Mouse (Mus musculus): ENCODE measurements around the gene Gm5741.
"Not testable (repeated sequence)": the region's sequence is repeated elsewhere in the genome, so short reads cannot be mapped to it uniquely, and the experiment has no call there.

The Gm5741 gene

DNA sequence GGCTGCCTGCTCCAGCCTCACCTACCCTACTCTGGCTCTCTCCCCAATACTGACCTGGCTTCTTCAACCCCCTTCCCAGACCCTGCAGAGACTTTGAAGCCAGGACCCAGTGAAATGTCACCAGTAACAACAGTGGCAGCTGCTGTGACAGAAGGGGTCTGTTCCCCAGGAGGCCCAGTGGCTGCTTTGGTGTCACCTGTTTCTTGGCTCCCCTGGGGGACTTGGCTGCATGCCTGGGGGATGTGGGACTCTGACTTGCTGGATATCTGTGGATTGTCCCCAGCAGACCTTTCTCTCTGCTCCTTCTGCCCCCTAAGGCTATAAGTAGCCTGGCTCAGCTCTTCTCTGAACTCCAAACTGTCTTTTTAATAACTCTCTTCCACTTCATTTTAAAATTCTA is at the start of gene Gm5741:
Gene Gm5741 (minus strand): TSS at position 1 of the 400 bp plus-strand sequence.
- DNase-seq: no peak

DNA sequence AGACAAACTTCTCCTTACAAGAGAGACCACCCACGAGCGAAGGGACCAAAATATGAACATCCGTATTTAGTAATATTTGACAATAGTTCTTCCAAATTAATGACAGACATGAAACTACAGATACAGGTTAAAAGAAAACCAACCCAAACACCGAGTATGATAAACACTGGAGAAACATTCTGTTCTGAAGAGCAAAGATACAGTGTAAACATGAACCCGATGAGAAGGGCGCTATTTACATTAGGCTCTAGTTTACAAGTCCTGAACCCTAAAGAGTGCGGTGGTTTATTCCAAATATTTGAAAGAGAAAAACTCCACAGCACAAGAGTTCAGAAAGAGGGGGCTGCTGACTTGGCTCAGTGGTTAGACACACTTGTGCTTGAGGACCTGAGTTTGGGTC is 49.2 kb upstream of the Gm5741 start:
- DNase-seq: no peak

DNA sequence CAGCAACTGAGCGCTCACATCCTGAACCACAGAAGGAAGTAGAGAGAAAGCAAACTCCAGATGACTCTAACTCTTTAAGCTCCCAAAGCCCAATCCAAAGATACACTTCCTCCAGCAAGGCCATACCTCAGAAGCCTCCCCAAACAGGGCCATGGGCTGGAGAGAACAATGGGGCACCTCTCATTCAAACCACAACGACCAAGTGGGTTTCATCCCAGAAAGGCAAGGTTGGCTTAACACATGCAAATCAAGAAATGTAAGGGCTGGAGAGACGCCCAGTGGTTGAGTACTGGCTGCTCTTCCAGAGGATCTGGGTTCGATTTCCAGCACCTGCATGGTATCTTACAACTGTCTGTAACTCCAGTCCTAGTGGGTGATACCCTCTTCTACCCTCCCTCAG is 47.7 kb upstream of the Gm5741 start:
- no peak for DNase-seq

DNA sequence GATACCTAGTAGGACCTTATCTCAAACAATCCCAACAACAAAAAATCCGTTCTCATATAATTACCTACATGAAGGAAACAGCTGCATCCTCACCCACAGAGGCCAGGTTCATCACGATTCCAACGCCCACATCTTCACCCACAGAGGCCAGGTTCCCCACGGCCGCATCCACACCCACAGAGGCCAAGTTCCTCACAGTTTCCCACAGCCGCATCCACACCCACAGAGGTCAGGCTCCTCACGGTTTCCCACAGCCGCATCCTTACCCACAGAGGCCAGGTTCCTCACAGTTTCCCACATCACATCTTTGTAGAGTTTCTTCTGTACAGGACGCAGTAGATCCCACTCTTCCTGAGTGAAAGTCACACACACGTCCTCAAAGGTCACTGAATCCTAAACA is 45.5 kb upstream of the Gm5741 start:
- no peak for DNase-seq

DNA sequence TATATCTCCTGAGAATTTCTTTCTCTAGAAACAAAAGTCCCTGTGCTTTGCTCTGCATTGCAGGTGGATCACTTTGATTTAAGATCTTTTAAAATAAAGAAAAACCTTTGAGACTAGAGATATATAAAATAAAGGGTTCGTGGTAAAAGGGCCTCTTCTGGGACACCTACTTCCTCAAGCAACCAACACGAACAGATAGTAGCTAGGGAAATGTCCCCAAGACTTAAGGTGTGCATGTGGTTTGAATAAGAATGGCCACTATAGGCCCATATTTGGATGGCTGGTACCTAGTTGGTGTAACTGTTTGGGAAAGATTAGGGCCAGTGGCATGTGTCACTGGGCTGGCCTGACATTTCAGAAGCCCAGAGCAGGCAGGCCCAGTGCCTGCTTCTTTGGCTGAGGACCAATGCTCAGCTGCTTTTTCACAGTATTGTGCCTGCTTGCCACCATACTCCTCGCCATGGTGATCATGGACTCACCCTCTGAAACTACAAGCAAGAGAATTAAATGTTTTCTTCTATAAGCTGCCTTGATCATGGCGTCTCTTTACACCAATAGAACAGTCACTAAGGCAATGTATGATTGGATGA is 32.4 kb upstream of the Gm5741 start:
- no peak for DNase-seq

DNA sequence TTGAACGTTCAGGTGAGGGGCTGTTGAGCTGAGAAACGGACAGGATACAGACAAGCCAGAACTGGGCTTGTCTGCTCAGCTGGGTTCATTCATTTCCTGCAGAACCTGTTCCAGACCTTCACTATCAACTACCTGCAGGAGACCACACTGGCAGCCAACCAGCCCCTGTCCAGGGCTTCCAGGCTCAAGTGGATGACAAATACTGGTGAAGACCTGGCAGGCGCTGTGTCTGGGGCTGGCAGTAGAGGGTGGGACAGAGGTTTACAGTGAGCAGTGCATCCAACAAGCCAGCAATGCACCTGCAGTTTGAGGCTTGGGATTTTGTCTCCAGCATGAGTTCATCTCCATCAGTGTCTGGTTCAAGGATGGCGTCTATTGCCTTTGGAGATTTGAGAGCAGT is 29.1 kb upstream of the Gm5741 start:
- DNase-seq: no peak

DNA sequence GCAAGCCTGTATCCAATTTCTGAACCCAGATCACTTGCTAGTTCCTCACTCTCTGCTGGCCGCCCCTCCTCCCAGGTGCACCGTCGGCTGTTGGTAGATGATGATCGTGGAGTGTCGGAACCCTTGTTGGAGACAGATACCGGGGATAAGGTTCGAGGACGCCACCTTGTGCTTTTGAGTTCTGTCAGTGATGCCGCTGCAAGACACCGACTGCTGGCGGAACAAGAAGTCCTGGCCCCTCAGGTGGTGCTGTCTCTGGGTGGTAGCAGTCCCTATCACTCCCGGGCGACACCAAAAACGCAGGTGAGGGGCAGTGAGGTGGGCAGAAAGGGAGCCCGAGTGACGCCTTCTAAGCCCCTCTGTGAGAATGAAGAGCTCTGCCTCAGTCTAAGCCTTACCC is 28.4 kb upstream of the Gm5741 start:
- no peak for DNase-seq

DNA sequence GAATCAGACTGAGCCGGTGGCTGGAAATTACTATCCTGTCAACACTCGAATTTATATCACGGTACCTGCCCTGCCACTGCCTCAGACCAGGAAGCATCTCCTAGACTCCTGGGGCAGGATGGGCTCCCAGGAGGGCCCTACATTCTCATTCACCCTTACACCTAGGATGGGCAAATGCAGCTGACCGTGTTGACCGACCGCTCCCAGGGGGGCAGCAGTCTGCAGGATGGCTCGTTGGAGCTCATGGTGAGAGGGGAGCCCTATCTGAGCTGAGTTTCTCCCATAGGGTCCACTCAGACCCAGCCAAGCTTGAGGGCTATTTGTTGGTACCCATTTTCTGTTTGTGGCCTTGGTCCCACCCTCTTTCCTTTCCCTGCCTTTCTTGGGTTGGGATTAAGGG is 27.8 kb upstream of the Gm5741 start:
- no peak for DNase-seq

DNA sequence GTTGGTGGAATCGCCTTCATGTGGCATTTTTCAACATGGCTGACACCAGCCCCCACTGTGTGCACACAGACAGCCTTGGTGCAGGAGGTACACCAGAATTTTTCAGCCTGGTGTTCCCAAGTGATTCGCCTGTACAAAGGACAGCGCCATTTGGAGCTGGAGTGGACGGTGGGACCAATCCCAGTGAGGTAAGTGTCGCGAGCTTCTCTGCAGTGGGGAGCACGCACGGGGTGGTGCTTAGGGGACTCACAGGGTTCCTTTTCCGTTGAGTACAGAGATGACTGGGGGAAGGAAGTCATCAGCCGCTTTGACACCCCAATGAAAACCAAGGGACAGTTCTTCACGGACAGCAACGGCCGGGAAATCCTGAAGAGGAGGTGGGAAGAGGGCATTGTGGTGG is 27.3 kb upstream of the Gm5741 start:
- DNase-seq: no peak

DNA sequence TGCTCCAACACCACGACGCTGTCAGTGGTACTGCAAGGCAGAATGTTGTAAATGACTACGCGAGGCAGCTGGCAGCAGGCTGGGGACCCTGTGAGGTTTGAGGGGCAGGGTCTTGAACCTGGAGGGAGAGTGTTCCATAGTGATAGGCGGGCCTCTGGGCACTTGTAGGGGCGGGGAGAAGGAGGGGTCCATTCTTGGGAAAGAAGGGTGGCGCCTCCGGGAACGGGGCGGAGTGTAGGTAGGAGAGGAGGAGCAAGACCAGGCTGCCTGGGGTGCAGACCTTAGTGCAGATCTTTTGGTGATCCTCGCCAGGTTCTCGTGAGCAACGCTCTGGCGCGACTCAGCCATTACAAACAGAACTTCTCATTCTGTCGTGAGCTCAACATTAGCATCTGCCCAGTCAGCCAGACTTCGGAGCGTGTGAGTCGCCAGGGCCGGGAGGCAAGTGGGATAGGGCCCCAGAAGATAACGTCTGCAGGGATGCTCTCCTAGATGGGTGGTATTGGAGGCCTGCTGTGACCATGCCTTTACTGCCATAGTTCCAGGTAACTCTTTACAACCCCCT is 23.8 kb upstream of the Gm5741 start:
- DNase-seq: no peak

DNA sequence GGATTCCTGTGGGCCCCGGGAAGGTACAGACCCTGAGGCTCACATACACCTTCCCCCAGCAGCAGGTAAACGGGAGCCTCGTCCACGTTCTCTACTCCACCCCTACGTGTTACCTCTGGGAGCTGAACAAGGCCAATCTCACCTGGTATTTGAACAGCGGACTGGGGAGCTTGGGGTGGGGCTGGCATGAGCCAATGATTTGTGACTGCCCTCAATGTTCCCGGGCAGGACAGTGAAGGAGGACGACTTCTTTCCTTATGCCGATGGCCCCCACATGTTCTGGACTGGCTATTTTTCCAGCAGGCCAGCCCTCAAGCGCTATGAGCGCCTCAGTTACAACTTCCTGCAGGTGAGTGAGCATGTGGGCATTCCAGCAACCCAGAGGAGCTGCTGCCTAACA is 23.1 kb upstream of the Gm5741 start:
- DNase-seq: no peak

DNA sequence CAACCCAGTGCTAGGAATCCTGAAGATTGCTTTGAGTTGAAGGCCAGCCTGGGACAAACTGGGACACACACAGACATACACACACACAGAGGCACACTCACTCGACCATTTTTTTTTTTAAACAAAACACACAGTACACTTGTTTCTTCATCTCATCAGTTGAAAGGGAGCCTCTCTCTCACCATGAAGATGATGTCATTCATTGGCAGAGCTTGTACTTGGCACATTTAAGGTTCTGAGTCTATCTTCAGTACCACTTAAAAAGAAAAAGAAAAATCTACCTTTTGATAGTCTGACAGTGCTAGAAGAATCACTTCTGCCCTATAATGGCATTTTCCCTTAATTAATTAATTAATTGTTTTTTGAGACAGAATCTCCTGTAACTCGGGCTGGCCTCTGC is 21.0 kb upstream of the Gm5741 start:
- no peak for DNase-seq

DNA sequence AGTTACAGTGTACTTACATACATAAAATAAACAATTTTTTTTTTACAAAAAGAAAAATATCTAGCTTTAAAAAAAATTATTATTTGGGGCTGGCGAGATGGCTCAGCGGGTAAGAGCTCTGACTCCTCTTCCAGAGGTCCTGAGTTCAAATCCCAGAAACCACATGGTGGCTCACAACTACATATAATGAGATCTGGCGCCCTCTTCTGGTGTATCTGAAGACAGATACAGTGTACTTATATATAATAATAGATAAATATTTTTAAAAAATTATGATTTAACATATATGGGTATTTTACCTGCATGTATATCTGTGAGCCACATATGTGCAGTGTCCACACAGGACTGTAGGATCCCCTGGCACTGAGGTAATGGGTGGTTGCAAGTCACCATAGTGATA is 18.5 kb upstream of the Gm5741 start:
- DNase-seq: peak in 1 of 2 experiments; percentile 41

DNA sequence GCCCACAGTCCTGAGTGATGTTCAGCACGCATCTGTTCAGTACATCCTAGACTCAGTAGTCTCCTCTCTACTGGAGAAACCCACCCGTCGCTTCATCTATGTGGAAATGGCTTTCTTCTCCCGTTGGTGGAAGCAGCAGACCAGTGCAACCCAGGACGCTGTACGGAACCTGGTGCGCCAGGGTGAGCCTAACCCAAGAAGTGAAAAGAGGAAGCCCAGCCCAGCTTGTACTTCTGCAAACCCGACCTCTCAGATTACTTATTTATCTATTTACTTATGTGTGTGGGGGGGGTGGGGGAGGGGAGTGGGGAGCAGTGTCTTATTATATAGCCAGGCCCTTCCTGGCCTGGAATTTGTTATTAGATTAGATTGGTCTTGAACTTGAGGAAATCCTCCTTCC is 16.9 kb upstream of the Gm5741 start:
- no peak for DNase-seq

DNA sequence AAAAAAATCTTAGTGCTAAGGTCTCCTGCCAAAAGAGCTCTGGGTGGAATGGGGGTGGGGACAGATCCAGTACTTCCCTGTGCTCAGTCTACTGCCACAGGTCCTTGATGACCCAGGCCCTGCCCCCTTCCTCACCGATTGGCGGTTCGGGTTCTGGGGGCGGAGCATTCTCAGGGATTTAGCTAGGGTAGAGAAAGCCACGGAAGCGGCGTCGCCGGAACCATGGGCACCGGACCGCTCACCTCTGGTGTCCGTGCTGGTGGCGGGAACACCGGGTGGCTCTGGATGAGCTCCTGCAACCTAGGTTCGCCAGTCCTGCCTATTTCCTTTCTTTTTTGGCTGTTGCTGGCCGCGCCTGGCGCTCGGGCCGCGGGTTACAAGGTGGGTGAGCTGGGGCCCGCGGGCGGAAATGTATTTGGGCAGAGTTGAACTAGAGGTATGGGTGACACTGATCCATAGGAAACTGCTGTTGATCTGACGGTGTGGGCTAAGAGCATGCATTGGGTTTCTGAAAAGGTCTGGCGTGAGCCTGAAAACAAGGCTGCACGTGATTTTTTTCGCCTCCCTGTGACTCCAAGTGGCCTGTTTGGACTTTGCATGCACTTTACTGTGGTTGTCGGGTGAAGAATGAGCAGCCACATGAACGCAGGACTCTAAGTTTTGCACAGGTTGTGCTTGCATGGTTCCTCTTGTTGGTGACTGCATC is 15.5 kb upstream of the Gm5741 start, which contains the start of gene Man2b1:
Gene Man2b1 (plus strand): TSS at position 163 of the 706 bp plus-strand sequence.
- DNase-seq: peak; percentile 95 to 97

DNA sequence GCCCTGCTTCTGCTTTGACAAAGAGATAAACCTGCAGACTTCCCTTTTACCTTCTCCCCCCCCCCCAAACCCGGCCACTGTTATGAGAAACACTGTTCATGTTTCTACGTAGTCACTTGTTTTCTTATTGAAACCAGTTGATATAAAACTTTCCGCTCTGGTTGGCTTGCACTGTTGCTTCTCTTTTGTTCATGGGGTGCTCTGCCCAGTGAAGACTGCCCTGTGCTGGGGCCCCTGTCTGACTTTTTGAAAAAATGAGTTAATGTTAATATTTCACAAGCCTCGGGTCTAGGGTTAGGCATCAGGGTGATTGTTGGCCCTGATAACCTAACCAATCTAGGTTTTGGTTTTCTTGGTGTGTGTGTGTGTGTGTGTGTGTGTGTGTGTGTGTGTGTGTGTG is 14.4 kb upstream of the Gm5741 start:
- not testable (repeated sequence) for DNase-seq

DNA sequence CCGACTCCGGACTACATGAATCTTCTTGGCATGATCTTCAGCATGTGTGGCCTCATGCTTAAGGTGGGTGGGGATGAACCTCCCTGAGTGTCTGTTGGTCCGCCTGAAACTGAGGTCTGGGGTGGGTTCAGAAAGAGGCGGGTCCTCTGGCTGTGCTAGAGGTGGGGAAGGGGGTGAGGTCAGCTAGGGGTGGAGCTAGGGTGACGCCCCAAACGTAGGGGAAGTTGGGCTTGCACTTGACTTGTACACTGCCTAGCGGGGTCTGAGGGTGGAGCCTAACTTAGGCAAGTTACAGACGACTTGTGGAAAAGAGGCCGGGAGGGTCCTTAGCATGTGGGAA is 13.4 kb upstream of the Gm5741 start, which contains the start of gene Wdr83:
Gene Wdr83 (minus strand): TSS at position 91 of the 340 bp plus-strand sequence.
- peak; percentile 24 to 68 for DNase-seq

DNA sequence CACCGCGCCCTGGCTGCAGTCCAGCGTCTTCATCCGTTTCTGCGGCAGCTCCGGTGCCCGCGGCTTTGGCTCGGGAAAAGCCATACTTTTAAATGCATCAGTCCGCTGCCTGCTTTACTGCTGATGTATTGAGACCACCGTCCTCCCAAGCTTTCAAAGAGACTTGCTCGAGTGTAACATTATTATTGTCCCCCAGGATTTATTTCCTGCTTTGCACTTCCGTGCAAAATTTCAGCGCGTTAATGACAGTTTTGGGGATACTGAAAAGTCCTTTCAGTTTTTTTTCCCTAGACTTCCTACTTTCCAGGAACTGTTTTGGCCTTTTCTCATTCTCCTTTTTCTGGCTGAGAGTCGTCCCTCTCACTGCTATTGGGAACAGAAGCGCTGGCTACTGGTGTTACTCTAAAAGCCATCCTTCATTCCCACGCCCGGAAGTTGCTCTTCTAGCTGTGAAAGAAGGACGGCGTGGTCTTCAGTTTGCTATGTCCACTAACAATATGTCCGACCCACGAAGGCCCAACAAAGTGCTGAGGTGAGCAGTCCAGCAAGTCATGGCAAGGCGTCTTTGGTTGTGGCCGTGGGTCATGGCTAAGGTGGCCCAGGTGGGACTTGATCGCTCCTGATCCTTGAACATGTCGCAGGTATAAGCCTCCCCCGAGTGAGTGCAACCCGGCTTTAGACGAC is 12.9 kb upstream of the Gm5741 start, which contains the start of gene Wdr83os:
Gene Wdr83os (plus strand): TSS at position 209 of the 684 bp plus-strand sequence.
- peak; percentile 64 for DNase-seq

DNA sequence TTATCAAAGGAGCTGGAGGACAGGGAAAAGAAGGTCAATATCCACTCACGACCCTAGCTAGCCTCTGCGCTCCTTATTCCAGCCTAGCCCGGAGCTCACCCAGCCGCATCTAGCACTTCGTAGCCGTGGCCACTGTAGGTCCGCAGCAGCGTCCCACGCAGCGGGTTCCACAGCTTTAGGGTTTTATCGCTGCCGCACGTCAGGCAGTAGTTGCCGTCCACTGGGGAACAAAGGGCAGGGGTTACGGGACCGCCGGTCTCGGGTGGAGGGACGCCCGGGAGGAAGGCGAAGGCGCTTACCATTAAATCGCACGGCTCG is 12.4 kb upstream of the Gm5741 start:
- no peak for DNase-seq

DNA sequence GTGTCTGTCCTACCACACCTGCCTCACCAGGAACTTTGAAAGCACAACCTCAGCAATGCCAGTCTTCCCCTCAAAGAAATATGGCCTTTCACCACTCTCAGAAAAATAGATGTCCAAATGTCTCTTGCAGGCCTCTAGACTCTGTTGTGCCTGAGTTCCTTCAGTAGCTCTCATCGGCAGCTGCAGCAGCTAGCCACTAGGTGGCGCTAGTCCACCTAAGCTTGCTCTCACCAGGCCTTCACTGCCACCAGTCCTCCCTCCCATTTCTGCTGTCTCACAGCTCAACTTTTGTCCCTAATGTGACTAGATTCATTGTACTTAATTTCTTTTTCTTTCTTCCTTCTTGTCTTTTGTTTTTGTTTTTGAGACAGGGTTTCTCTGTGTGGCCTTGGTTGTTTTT is 9.2 kb upstream of the Gm5741 start:
- peak; percentile 81 to 86 for DNase-seq

DNA sequence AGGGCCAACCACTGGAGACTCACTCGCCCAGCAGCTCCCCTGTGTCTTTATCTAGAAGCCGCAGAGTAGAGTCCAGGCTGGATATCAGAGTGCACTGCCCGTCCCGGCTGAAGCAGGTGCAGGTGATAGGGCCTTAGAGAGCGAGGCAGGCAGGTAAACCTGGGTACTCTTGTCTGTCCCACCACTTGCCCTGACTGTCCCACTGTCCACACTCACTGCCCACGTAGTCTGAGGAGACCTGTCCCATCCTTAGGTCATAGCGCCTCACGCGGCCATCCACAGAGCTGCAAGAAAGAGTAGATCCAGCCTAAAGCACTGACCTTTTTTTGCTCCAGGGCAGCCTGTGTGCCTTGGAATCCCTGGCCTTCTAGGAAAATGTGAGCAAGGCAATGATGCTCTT is 8.2 kb upstream of the Gm5741 start:
- peak; percentile 75 to 79 for DNase-seq

DNA sequence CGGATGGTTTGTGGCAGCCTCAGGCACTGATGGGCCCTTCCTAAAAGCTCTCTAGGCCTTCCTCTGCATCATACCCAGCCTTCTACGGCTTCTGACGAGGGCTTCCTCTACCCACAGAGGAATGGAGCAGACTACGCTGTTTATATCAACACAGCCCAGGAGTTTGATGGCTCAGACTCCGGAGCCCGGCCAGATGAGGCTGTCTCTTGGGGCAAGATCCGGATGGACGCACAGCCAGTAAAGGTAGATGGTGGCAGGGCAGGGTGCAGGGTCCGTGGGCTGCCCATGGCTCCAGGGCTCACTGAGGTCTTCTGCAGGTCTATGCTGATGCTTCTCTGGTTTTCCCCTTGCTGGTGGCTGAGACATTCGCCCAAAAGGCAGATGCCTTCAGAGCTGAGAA is 6.8 kb upstream of the Gm5741 start:
- no peak for DNase-seq

DNA sequence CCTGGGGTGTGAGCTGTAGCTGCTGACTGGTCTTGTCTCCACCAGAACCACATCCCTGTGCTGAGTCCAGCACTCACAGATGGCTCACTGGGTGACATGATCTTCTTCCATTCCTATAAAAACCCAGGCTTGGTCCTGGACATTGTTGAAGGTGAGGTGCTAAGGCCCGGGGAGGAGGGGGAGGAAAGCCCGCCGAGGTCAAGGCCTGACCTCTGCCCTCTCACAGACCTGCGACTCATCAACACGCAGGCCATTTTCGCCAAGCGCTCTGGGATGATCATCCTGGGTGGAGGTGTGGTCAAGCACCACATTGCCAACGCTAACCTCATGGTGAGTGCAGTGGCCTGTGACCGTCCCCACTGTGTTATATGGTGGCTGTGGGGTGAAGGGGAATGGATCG is 6.4 kb upstream of the Gm5741 start:
- no peak for DNase-seq

DNA sequence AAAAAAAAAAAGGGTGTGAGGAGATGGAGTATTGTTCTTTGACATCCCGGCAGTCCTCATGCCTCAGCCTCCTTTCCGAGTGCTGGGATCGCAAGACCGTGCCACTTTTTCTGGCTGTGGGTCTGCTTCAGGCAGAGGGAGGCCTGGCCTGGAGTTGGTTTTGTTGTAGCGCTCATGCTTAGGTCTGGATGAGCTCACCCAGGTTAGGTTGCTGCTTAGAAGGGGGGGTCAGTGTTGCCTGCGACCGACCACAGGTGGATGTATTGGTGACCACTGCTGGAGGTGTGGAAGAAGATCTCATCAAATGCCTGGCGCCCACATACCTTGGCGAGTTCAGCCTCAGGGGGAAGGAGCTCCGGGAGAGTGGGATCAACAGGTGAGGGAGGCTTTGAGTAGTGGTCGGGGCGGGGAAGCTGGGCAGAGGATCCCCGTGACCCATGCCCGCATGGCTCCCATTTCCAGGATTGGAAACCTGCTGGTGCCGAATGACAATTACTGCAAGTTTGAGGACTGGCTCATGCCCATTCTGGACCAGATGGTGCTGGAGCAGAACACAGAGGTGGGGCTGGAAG is 5.3 kb upstream of the Gm5741 start:
- DNase-seq: no peak

All from kidney, postnatal 25 days (tissue).